Mouse (Mus musculus) cerebral cortex, adult 2 months (tissue): ENCODE data around the gene Hnrnpul1.

Source experiments
- WGBS: fragments of 180-500 bp; shearing (Covaris S2); methylation state at CpG from one replicate; pipeline ENCODE4 v1.1.7; 2018; 5-methylcytosine and 5-hydroxymethylcytosine counted together

Gene Hnrnpul1

DNA sequence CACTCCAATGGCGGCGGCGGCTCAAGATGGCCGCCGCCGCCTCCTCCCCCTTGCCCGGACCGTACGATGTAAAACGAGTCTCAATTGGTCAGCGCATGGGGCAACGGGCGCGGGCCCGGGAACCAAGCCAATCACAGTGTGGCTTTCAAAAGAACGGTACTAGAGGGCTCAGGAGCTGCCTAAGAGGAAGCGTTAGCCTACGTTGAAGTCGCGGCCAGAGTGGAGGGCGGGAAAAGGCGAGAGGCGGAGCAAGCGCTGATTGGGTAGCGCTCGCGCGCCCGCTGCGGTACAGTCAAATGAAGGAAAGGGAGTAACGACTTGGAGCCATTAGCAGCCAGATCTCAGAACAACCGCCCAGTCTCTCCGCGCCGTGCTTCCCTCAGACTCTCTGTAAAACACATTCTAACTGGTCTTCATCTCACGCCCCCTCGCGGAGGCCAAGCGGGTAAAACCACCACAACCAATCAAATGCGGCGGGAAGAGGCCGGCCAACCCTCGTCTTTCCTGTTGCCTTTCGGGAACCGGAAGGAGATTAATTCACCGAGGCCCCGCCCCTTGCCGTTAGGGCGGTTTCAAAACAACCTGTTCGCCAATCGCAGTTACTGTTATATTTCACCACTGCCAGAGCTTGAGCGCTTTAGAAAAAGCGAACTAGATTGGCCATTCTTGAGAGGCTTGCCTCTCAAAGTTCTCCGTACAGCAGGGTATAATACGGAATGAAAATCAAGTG, at the start of gene Hnrnpul1:
Gene Hnrnpul1, minus strand, starts transcription at position 20 of the 730 bp plus-strand sequence.
- under 1% methylated on average over 54 of the region's 55 CpGs for WGBS

DNA sequence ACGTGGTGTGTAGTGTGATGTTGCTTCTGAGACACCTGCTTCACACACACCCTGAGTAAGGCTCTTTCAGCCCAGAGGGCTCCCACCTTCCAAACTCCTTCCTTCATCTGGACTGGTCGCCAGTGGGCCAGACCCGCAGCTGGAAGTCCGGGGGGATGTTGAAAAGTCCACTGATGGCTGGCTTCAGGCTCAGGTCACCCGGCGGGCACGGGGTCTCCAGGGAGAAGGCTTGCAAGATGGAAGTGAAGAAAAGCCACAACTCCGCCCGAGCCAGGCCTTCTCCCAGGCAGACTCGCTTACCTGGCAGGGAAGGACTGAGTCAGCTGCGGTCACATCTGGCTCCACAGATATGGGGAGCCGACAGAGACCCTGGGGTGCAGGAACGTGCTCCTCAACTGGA, 48.9 kb upstream of the Hnrnpul1 start:
- WGBS = 83% methylated on average over 13 of the region's 13 CpGs

- WGBS = 52% methylated on average over 24 of the region's 24 CpGs
Observed at GRCm38 (mm10) chr7:25802241-25803125, 47.9 kb upstream of the Hnrnpul1 start.

DNA sequence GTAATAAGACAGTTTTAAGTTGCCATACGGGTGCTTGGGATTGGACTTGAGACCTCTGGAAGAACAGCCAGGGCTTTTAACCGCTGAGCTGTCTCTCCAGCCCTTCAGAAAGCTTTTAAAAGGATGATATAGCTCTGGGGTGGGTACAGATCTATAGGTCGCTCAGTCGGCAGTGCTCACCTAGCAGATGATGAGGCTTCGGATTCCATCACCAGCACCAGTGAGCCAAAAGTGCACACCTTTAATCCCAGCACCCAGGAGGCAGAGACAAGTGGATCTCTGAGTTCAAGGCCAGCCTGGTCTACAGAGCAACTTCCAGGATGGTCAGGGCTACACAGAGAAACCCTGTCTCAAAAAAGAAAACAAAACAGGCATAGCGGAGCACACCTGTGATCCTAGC, 46.5 kb upstream of the Hnrnpul1 start:
- WGBS = 98% methylated on average over 6 of the region's 6 CpGs

- 85% methylated on average over 1 of the region's 1 CpGs for WGBS
Observed at GRCm38 (mm10) chr7:25799369-25799768, 44.8 kb upstream of the Hnrnpul1 start.

DNA sequence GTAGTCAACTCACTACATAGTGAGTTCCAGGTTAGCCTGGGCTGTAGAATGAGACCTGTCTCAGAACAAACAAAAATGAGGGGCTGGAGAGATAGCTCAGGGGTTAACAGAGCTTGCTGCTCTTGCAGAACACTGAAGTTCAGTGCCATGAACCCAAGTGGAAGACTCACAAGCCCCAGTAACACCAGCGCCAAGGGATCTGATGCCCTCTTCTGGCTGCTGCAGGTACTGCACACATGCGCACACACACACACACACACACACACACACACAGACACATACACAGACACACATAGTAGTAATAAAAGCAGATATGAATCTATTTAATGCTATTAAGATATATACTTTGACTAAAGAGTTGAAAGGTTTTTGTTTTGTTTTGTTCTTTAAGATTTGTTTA, 44.0 kb upstream of the Hnrnpul1 start:
- WGBS = 90% methylated on average over 2 of the region's 2 CpGs

GRCm38 (mm10) chr7:25794775-25795174, 40.2 kb upstream of the Hnrnpul1 start:
- 79% methylated on average over 8 of the region's 8 CpGs for WGBS

GRCm38 (mm10) chr7:25793679-25794078, 39.1 kb upstream of the Hnrnpul1 start:
- 59% methylated on average over 3 of the region's 3 CpGs for WGBS

DNA sequence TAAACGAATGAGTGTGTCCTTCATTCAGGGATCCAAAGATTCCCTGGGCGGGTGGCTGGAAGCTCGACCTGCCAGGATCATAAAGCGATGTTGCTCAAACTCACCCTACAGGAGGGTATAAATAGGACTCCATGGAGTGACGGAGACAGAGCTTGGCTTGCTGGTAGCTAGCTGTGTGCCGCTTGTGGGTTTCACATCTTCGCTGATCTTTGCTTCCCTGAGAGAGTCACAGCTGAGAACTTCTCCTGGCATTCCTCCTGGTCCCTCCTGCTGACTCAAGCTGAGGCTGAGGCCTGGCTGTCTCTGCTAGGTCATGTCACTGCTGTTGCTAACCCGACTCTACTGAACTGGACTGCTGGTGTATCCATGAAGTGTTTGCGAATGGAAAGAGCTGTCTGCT, 38.4 kb upstream of the Hnrnpul1 start:
- 78% methylated on average over 9 of the region's 9 CpGs for WGBS

DNA sequence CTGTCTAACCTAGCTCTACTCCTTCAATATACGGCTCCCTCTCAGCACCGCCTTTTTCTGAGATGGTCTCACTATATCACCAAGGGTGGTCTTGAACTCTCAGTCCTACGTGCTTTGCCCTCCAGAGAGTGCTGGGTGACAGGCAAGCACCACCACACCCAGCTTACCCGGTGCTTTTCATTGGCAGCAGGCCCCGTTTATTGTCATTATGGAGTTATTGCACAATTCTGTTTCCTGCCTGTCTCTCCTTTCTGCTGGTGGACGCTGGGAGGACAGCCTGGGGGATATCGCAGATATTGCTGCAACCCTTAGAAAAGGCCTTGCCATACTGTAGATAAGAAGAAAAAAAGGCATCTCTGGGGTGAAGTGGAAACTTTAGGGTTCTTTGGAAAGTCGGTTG, 36.1 kb upstream of the Hnrnpul1 start:
- 73% methylated on average over 8 of the region's 8 CpGs for WGBS

DNA sequence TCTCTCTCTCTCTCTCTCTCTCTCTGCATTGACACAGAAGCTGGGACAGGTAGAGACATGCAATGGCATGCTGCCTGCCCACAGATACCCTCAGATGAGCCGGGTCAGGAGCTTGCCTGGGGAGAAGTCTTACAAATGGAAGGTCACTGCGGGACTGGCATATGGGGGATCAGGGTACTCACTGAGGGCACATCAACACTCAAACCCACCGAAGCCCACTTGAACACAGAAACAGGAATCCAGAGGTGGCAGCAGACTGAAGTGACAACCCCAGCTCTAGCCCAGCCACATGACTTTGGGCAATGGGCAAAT, 34.5 kb upstream of the Hnrnpul1 start:
- WGBS = 58% methylated on average over 3 of the region's 3 CpGs

GRCm38 (mm10) chr7:25788220-25789128, 33.9 kb upstream of the Hnrnpul1 start, which contains the start of gene Axl:
TSS of gene Axl (minus strand) at chr7:25788705.
- 6% methylated on average over 28 of the region's 30 CpGs for WGBS

GRCm38 (mm10) chr7:25787456-25788219, 33.1 kb upstream of the Hnrnpul1 start:
- WGBS = 28% methylated on average over 9 of the region's 9 CpGs

GRCm38 (mm10) chr7:25786974-25787373, 32.4 kb upstream of the Hnrnpul1 start:
- WGBS = 73% methylated on average over 4 of the region's 4 CpGs

- WGBS = 81% methylated on average over 4 of the region's 4 CpGs
Observed at GRCm38 (mm10) chr7:25785752-25786151, 31.2 kb upstream of the Hnrnpul1 start.

GRCm38 (mm10) chr7:25784808-25785207, 30.3 kb upstream of the Hnrnpul1 start:
- WGBS = 59% methylated on average over 1 of the region's 1 CpGs

DNA sequence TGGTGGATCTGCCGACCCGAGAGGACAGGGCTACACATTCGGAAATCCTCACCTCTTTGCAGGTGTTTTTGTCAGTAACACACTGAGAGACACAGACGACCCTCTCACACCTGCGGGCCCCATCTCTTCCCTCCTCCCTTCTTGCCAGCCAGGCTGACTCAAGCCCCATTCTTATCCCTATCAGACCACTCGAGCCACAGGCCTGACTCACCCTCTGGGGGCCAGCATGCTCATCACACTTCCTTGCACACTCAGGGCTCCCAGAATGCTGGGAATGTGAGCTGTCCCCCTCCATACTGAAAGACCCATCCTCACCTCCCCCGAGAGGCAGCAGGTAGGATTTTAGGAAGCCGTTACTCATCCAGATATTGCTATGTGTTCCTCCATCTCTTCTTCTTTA, 29.2 kb upstream of the Hnrnpul1 start:
- 86% methylated on average over 8 of the region's 8 CpGs for WGBS

DNA sequence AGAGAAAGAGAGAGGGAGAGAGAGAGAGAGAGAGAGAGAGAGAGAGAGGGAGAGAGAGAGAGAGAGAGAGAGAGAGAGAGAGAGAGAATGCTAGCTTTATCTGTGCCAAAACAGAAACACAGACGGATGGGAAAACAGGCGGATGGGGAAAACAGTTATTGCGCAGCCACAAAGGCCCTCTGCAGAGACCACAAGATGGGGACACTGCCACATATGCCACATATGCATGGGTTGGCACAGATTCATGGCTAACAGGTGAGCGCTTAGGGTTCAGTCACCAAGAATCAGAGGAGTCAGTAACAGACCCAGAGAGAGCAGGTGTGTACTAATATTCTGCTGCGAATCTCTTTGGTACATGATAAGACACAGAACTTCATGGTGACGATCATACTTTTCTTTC, 28.2 kb upstream of the Hnrnpul1 start:
- WGBS = 77% methylated on average over 6 of the region's 6 CpGs

GRCm38 (mm10) chr7:25781937-25782610, 27.5 kb upstream of the Hnrnpul1 start:
- whole genome bisulfite sequencing = 43% methylated on average over 11 of the region's 11 CpGs

DNA sequence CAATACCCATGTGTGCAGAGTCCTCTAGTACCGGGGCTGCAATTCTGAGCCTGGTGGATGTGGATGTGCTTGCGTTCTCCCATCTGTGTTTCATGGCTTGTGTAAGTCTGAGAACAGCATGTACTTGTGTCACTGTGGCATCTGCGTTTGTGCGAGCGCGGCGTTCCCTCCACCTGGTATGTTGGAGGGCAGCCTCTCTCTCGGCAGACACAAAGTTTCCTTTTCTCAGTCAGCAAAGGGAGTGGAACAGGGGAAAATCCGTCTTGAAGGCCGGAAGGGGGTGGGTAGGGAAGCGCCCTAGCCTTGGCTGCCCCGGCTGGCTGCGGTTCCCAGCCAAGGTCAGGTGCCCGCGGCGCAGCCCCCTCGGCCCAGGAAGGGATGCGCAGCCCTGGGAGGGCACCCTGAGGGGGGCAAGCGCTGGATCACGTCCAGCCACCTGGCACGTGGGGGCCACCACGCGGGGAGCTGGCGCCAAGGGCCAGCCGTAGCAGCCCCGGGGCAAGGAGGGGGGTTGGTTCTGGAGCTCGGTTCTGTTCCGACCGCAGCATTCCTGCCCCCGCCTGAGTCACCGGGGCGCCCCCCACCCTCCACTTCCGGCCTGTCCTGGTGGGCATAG, 26.9 kb upstream of the Hnrnpul1 start:
- 8% methylated on average over 32 of the region's 33 CpGs for WGBS
